Mouse (Mus musculus): Measurements from ENCODE around the gene Ccdc187. TPM values are rescaled to one million over a fixed set of nuclear protein-coding genes. Genes with fewer than 3 reads are reported as not detected.
A peak's percentile ranks its signal among the peaks of the same experiment; 100 is the strongest.

Gene Ccdc187
- polyA plus RNA-seq, 1 experiment from 2014 or later, result 0.09 TPM

DNA sequence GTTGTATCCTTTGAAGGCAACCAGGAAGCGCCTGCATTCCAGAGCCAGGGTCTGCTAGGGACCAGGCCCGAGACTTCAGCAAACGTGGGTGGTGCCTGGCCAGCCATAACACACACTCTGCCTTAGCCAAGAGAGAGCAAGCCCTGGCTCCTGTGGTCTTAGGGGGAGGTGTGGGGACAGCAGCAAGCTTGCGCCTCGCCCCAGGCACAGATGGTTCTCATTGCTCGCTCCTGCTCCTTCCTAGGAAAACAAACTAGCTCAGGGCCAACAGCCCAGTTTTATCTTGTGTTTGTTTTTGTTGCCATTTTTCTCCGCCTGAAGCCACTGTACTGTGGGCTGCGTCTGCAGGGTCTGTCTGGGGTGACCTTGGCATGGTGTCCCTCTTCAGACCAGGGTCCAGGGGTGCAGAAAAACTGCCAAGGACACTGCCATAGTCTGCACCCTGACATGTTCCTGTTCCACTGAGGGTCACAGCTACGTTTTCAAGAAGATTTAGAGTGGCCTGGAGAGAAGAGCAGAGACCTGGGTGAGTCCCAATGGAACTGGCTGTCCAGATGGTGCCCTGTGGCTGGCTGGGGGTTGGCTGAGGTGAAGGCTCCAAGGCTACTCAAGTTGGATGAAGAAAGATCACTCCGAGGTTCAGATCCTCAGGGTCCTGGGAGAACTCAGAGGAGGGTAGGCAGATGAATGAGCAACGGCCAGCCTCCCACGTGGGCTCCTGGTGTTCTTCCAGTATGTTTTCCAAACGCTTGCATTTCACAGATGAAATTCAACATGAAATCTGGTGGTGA lies 20.1 kb upstream of the Ccdc187 start:
- no peaks in the 10 kb centered on the region for H3K27me3 ChIP-seq (replicated peaks; ENCODE audit: control insufficient read depth, insufficient read depth, low read length)
- H3K9ac ChIP-seq (ENCODE audit: low read depth, low read length), result no peak overlapping the region
- no peaks in the 10 kb centered on the region for H3K9me3 ChIP-seq (ENCODE audit: control insufficient read depth)
- WGBS, result 57% methylated on average over 13 of the region's 13 CpGs
- H3K4me3 ChIP-seq (ENCODE audit: low read depth, low read length), result no peak overlapping the region
- TF ChIP-seq CTCF (IDR thresholded peaks at IDR 0.05; ENCODE audit: low read depth), result no peak
- ATAC-seq, result no peak
- H3K36me3 ChIP-seq (ENCODE audit: control insufficient read depth, insufficient read depth), result no peaks in the 10 kb centered on the region
- peak overlapping the region; percentile 85 for H3K4me2 ChIP-seq (replicated peaks; ENCODE audit: low read depth)
- H3K4me1 ChIP-seq (replicated peaks; ENCODE audit: control insufficient read depth, insufficient read depth, low read length), result 0 out of 2 replicates have a peak, but pooled peaks cover 2% of the 10 kb centered on the region
- peak overlapping the region; percentile 71; the same call in 1 of the 2 replicates for H3K27ac ChIP-seq (ENCODE audit: low read depth, low read length)

DNA sequence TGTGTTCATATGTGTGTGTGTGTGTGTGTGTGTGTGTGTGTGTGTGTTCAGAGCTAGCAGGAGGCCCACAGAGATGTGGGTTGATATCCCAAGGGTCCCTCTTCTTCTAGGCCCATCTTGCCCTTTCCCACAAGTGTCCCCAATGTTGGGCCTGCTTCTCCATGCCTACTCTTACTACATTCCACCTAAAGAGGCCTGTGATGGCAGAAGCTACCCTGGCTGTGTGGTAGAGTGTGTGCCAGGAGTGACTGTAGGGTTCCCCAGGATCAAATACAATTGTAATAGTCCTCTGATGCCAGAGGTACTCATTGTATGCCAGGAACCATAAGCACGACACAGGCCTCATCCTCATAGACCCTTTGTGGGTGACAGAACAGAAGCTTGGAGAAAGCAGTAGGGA lies 19.0 kb upstream of the Ccdc187 start:
- Histone ChIP-seq H3K4me2 (replicated peaks; ENCODE audit: low read depth) (no peak overlapping the region), H3K9me3 (ENCODE audit: control insufficient read depth) (no peaks in the 10 kb centered on the region), H3K4me1 (replicated peaks; ENCODE audit: control insufficient read depth, insufficient read depth, low read length) (0 out of 2 replicates have a peak, but pooled peaks cover 2% of the 10 kb centered on the region), H3K27me3 (replicated peaks; ENCODE audit: control insufficient read depth, insufficient read depth, low read length) (no peaks in the 10 kb centered on the region), H3K27ac (ENCODE audit: low read depth, low read length) (no peak overlapping the region), H3K4me3 (ENCODE audit: low read depth, low read length) (no peak overlapping the region), H3K9ac (ENCODE audit: low read depth, low read length) (no peak overlapping the region), H3K36me3 (ENCODE audit: control insufficient read depth, insufficient read depth) (no peaks in the 10 kb centered on the region)
- TF ChIP-seq CTCF (IDR thresholded peaks at IDR 0.05; ENCODE audit: low read depth), result no peak
- no peak for ATAC-seq
- 93% methylated on average over 1 of the region's 1 CpGs for WGBS

DNA sequence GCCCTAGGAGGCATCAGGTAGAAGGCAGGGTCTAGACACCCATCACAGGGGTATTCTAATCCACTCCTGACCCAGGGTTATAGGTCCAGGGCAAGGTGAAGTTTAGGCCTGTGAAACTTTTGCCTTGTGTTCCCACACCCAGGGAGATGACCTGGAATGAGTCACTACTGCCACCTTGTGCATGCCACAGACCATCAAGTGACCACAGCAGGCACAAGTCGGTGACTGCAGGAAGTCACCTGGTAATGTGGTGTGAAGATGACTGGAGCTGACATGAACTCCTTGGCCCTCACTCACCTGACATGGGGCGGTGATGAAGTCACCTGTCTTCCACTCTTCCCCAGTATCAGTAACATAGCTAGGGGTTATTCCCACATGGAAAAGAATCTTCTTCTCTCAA lies 18.5 kb upstream of the Ccdc187 start:
- no peak for ATAC-seq
- Histone ChIP-seq H3K27ac (ENCODE audit: low read depth, low read length) (no peak overlapping the region), H3K4me2 (replicated peaks; ENCODE audit: low read depth) (no peak overlapping the region), H3K36me3 (ENCODE audit: control insufficient read depth, insufficient read depth) (no peaks in the 10 kb centered on the region), H3K4me3 (ENCODE audit: low read depth, low read length) (no peak overlapping the region), H3K9ac (ENCODE audit: low read depth, low read length) (no peak overlapping the region), H3K4me1 (replicated peaks; ENCODE audit: control insufficient read depth, insufficient read depth, low read length) (0 out of 2 replicates have a peak, but pooled peaks cover 2% of the 10 kb centered on the region), H3K27me3 (replicated peaks; ENCODE audit: control insufficient read depth, insufficient read depth, low read length) (no peaks in the 10 kb centered on the region), H3K9me3 (ENCODE audit: control insufficient read depth) (no peaks in the 10 kb centered on the region)
- peak; percentile 62 for TF ChIP-seq CTCF (IDR thresholded peaks at IDR 0.05; ENCODE audit: low read depth)
- 53% methylated on average over 2 of the region's 2 CpGs for WGBS

DNA sequence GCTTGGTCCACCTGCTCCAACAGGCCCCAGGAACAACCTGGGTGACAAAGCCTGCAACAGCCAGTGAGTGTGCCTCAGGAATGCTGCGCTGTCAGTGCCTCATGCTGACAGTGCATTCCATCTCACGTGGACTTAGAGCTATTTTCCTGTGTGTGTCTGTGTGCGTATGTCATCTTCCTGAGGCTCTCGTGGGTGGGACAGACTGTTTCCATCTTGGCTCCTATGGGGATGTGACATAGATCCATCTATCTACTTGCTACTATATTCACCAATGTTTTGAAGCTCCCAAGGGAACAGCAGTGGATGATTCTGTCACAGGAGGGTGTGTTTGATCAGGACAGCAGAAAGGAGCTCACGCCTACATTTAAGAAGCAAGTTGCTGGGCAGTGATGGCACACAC lies 17.6 kb upstream of the Ccdc187 start:
- WGBS, result 57% methylated on average over 5 of the region's 5 CpGs
- H3K4me3 ChIP-seq (ENCODE audit: low read depth, low read length), result no peak overlapping the region
- H3K9ac ChIP-seq (ENCODE audit: low read depth, low read length), result no peak overlapping the region
- ATAC-seq, result no peak
- no peaks in the 10 kb centered on the region for H3K9me3 ChIP-seq (ENCODE audit: control insufficient read depth)
- no peak for TF ChIP-seq CTCF (IDR thresholded peaks at IDR 0.05; ENCODE audit: low read depth)
- 0 out of 2 replicates have a peak, but pooled peaks cover 2% of the 10 kb centered on the region for H3K4me1 ChIP-seq (replicated peaks; ENCODE audit: control insufficient read depth, insufficient read depth, low read length)
- H3K4me2 ChIP-seq (replicated peaks; ENCODE audit: low read depth), result no peak overlapping the region
- no peaks in the 10 kb centered on the region for H3K27me3 ChIP-seq (replicated peaks; ENCODE audit: control insufficient read depth, insufficient read depth, low read length)
- no peaks in the 10 kb centered on the region for H3K36me3 ChIP-seq (ENCODE audit: control insufficient read depth, insufficient read depth)
- H3K27ac ChIP-seq (ENCODE audit: low read depth, low read length), result no peak overlapping the region

DNA sequence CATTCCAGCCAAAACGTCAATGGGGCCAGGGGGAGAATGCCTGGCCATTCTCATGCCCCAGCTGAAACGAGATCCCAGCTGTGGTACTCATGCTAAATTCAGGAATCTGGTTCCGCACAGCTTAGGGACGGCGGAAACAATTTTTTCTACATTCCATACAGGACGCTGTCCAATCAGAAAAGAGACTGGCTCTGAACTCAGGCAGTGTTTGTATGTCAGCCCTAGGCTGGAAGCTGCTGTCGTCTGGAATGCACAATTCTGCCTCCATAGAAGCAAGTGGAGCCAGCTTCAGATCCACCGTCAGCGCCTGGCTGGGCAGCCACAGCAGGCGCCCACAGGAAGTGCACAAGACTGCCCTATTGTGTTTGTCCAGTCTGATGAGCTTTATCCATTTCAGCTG lies 15.4 kb upstream of the Ccdc187 start:
- ATAC-seq, result peak; percentile 22; the same call in 1 of the 2 replicates
- Histone ChIP-seq H3K4me3 (ENCODE audit: low read depth, low read length) (no peak overlapping the region), H3K27ac (ENCODE audit: low read depth, low read length) (peak overlapping the region; percentile 54), H3K4me2 (replicated peaks; ENCODE audit: low read depth) (0 out of 2 replicates have a peak overlapping the region, but pooled peaks have one; percentile 6), H3K9me3 (ENCODE audit: control insufficient read depth) (no peaks in the 10 kb centered on the region), H3K9ac (ENCODE audit: low read depth, low read length) (no peak overlapping the region), H3K4me1 (replicated peaks; ENCODE audit: control insufficient read depth, insufficient read depth, low read length) (no peaks in the 10 kb centered on the region), H3K36me3 (ENCODE audit: control insufficient read depth, insufficient read depth) (no peaks in the 10 kb centered on the region), H3K27me3 (replicated peaks; ENCODE audit: control insufficient read depth, insufficient read depth, low read length) (no peaks in the 10 kb centered on the region)
- WGBS, result 21% methylated on average over 10 of the region's 10 CpGs
- no peak for TF ChIP-seq CTCF (IDR thresholded peaks at IDR 0.05; ENCODE audit: low read depth)

DNA sequence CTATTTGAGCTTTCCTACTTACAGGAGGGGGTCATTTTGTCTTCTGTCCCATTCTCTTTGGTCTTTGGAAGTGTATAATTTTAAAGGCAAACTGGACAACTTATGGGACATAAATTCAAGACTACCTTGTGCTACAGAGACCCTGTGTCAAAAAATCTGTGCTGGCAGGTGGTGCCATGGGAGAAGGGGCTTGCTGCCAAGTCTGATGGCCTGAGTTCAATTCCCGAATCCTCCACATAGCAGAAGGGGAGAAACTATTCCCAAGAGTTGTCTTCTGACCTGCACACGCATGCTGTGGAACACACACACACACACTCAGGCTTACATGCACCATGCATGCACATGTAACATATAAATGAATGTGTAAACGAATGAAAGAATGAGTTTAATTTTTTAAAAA lies 12.3 kb upstream of the Ccdc187 start:
- no peak overlapping the region for H3K4me3 ChIP-seq (ENCODE audit: low read depth, low read length)
- H3K4me1 ChIP-seq (replicated peaks; ENCODE audit: control insufficient read depth, insufficient read depth, low read length), result no peaks in the 10 kb centered on the region
- no peaks in the 10 kb centered on the region for H3K27me3 ChIP-seq (replicated peaks; ENCODE audit: control insufficient read depth, insufficient read depth, low read length)
- no peak overlapping the region for H3K4me2 ChIP-seq (replicated peaks; ENCODE audit: low read depth)
- TF ChIP-seq CTCF (IDR thresholded peaks at IDR 0.05; ENCODE audit: low read depth), result no peak
- H3K9ac ChIP-seq (ENCODE audit: low read depth, low read length), result no peak overlapping the region
- 91% methylated on average over 3 of the region's 3 CpGs for WGBS
- no peak for ATAC-seq
- no peaks in the 10 kb centered on the region for H3K9me3 ChIP-seq (ENCODE audit: control insufficient read depth)
- no peaks in the 10 kb centered on the region for H3K36me3 ChIP-seq (ENCODE audit: control insufficient read depth, insufficient read depth)
- no peak overlapping the region for H3K27ac ChIP-seq (ENCODE audit: low read depth, low read length)

Data from intestine, postnatal 0 days (tissue).